Mouse (Mus musculus) liver, embryonic 12.5 days (tissue): ENCODE measurements around the gene Pex26. TPM values are rescaled to one million over a fixed set of nuclear protein-coding genes. Genes with fewer than 3 reads are reported as not detected.
A peak's percentile ranks its signal among the peaks of the same experiment; 100 is the strongest.

ENCODE experiments used
- ATAC-seq: fragments of 200-750 bp; cut with Nextera tagmentation; 2 replicates; pipeline ENCODE4 v1.8.0; 2017; ENCODE audit warnings: moderate number of reproducible peaks, mild to moderate bottlenecking, moderate library complexity
- H3K27ac ChIP-seq: fragments of 300-500 bp; sonication (generic); 2 replicates; pipeline ENCODE4 v1.5.1; 2016; ENCODE audit warnings: mild to moderate bottlenecking
- H3K27me3 ChIP-seq: fragments of 300-500 bp; sonication (generic); replicated peaks from 2 replicates; pipeline ENCODE4 v1.6.1; 2016; ENCODE audit warnings: mild to moderate bottlenecking, moderate library complexity
- H3K36me3 ChIP-seq: fragments of 300-500 bp; sonication (generic); 2 replicates; pipeline ENCODE4 v1.6.1; 2016; ENCODE audit warnings: mild to moderate bottlenecking, moderate library complexity
- H3K4me1 ChIP-seq: fragments of 300-500 bp; sonication (generic); 2 replicates; pipeline ENCODE4 v1.6.1; 2016
- H3K4me2 ChIP-seq: fragments of 300-500 bp; sonication (generic); 2 replicates; pipeline ENCODE4 v1.6.1; 2016; ENCODE audit warnings: mild to moderate bottlenecking, moderate library complexity
- H3K4me3 ChIP-seq: fragments of 300-500 bp; sonication (generic); 2 replicates; pipeline ENCODE4 v1.5.1; 2016; ENCODE audit warnings: mild to moderate bottlenecking, moderate library complexity
- H3K9ac ChIP-seq: fragments of 300-500 bp; sonication (generic); 2 replicates; pipeline ENCODE4 v1.6.1; 2016; ENCODE audit warnings: mild to moderate bottlenecking, moderate library complexity
- H3K9me3 ChIP-seq: fragments of 300-500 bp; sonication (generic); replicated peaks from 2 replicates; pipeline ENCODE4 v1.6.1; 2016; ENCODE audit warnings: mild to moderate bottlenecking, moderate library complexity
- WGBS: fragments of 180-500 bp; shearing (Covaris S2); methylation state at CpG from one replicate; pipeline ENCODE4 v1.1.7; 2016; ENCODE audit not compliant: insufficient replicate concordance; 5-methylcytosine and 5-hydroxymethylcytosine counted together
- polyA plus RNA-seq: library from polyadenylated mRNA; unstranded; fragments of >200 nt; fragmentation: Nextera tagmentation; extraction: Ambion mirVana; gene quantifications from 2 replicates; pipeline ENCODE4 v1.2.1, GENCODE M21; 2016

The Pex26 gene
- polyA plus RNA-seq, 1 experiment from 2014 or later: 5.3 TPM

DNA sequence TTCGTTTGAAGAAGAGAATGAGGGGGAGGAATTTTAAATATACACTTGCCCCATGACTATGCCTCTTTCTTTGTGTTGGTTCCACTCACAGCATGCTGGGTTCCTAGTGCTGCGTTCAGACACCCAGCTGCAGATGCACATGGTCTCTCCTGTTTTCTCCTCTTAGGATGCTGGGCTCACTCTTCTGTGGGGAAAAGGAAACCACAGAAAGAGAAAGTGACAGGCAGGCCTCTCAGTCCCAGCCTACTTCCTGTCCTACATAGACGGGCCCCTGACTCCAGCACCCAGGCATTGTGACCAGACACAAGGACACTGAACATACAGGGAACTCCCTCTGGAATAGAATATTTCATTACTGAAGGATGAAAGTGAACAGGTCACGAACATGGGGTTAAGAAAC, 42.6 kb downstream of the Pex26 start:
- H3K4me1 ChIP-seq: peaks cover 34% of the 10 kb centered on the region
- H3K4me2 ChIP-seq: no peak overlapping the region
- H3K36me3 ChIP-seq: no peaks in the 10 kb centered on the region; the same call in 1 of the 2 replicates
- H3K27me3 ChIP-seq: no peaks in the 10 kb centered on the region
- H3K9me3 ChIP-seq: no peaks in the 10 kb centered on the region
- no peak overlapping the region for H3K4me3 ChIP-seq
- WGBS: 26% methylated on average over 4 of the region's 4 CpGs
- ATAC-seq: peak; percentile 40; the same call in 1 of the 2 replicates
- no peak overlapping the region for H3K9ac ChIP-seq
- peak overlapping the region; percentile 50; the same call in 1 of the 2 replicates for H3K27ac ChIP-seq

DNA sequence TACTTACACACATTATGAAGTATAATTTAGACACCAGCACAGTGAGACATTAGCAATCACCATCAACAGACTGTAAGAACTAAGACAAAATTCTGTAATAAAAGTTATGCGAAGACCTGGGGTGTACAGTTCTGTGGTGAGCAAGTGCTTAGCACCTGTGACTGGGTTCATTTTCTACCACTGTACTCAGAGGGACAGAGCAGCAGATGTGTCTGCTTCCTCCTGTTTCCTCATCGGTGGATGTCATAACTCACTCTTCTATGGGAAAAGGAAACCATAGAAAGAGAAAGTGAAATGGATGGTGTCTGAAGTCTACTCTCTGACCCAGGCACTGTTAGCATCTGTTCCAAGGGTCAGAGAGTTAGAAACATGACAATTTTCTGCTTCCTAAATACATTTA, 43.3 kb downstream of the Pex26 start:
- H3K27me3 ChIP-seq: no peaks in the 10 kb centered on the region
- no peak for ATAC-seq
- H3K9ac ChIP-seq: no peak overlapping the region
- peaks cover 34% of the 10 kb centered on the region for H3K4me1 ChIP-seq
- no peak overlapping the region for H3K4me2 ChIP-seq
- WGBS: 51% methylated on average over 2 of the region's 2 CpGs
- H3K27ac ChIP-seq: no peak overlapping the region
- H3K4me3 ChIP-seq: no peak overlapping the region
- H3K9me3 ChIP-seq: no peaks in the 10 kb centered on the region
- H3K36me3 ChIP-seq: no peaks in the 10 kb centered on the region; the same call in 1 of the 2 replicates

- Histone ChIP-seq H3K27me3 (no peaks in the 10 kb centered on the region), H3K36me3 (no peaks in the 10 kb centered on the region), H3K4me3 (no peak overlapping the region), H3K9me3 (no peaks in the 10 kb centered on the region), H3K27ac (no peak overlapping the region), H3K9ac (no peak overlapping the region), H3K4me2 (no peak overlapping the region), H3K4me1 (peaks cover 34% of the 10 kb centered on the region)
- no peak for ATAC-seq
- 62% methylated on average over 8 of the region's 8 CpGs for WGBS
Observed at GRCm38 (mm10) chr6:121228421-121228820, 45.0 kb downstream of the Pex26 start.

- no peak overlapping the region for H3K9ac ChIP-seq
- 41% methylated on average over 1 of the region's 1 CpGs for WGBS
- no peak for ATAC-seq
- H3K27ac ChIP-seq: no peak overlapping the region
- H3K4me2 ChIP-seq: no peak overlapping the region
- H3K27me3 ChIP-seq: no peaks in the 10 kb centered on the region
- H3K9me3 ChIP-seq: no peaks in the 10 kb centered on the region
- H3K4me3 ChIP-seq: no peak overlapping the region
- no peaks in the 10 kb centered on the region for H3K36me3 ChIP-seq
- no peaks in the 10 kb centered on the region for H3K4me1 ChIP-seq
Observed at GRCm38 (mm10) chr6:121232652-121233051, 49.2 kb downstream of the Pex26 start.

DNA sequence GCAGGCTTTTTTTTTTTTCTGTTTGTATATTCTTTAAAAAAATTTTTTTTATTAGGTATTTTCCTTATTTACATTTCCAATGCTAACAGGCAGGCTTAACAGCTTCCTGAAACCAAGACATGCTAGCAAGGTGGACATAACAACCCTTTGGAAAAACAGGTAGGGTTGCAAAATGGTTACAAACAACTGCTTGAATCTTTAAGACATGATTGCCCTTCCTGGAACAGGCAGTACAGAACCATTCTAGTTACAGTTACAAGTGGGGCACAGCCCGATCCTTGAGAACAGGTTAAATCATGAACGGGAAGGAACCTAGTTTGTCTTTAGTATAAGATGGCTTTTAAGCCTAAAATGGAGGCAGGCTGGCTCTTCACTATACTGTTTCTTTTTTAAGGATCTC, 52.9 kb downstream of the Pex26 start:
- ATAC-seq: no peak
- H3K9ac ChIP-seq: no peak overlapping the region
- WGBS: 62% methylated on average over 2 of the region's 2 CpGs

DNA sequence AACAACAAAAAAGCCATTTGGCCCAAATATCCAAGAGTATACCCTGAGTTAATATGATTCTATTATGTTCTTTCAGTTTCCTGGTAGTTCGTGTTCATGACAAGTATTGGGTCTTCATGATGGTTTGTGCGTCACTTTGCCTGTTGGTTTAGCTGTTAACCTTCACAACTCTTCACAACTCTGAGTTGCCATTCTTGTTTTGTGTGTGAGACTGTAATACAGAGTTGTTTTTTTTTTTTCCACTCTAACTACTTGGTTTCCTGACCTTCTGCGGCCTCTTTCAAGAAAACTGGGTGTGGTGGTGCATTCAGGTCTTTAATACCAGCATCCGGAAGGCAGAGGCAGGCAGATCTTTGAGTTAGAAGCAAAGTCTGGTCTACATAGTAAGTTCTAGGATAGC, 54.7 kb downstream of the Pex26 start:
- Histone ChIP-seq H3K27me3 (0 out of 2 replicates have a peak, but pooled peaks cover 5% of the 10 kb centered on the region), H3K4me1 (peaks cover 9% of the 10 kb centered on the region), H3K4me3 (no peak overlapping the region), H3K9me3 (no peaks in the 10 kb centered on the region), H3K9ac (no peak overlapping the region), H3K36me3 (no peaks in the 10 kb centered on the region), H3K4me2 (no peak overlapping the region), H3K27ac (no peak overlapping the region)
- WGBS: 77% methylated on average over 4 of the region's 4 CpGs
- ATAC-seq: no peak

More for the DNA sequence above, 52.9 kb downstream of the Pex26 start:
- Histone ChIP-seq H3K27me3 (no peaks in the 10 kb centered on the region), H3K4me1 (peaks cover 3% of the 10 kb centered on the region; the same call in 1 of the 2 replicates), H3K4me2 (no peak overlapping the region), H3K27ac (no peak overlapping the region), H3K9me3 (no peaks in the 10 kb centered on the region), H3K36me3 (no peaks in the 10 kb centered on the region), H3K4me3 (no peak overlapping the region)

DNA sequence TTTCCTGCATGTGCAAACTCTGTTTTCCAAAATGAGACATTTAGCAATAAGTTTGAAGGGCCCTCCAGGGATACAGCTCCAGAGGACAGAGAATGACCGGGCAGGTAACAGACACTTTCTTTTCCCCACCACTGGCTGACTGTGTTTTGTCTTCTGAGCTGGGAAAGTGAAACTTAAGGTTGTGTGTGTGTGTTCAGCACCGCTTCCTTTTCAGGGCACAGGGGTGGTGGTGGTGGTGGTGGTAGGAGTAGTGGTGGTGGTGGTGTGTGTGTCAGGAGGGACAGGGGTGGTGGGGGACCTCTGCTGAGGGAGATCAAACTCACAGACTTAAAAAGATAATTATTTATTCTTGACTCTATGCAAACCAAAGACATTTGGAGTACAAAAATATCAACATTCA, 58.3 kb downstream of the Pex26 start:
- H3K9me3 ChIP-seq: no peaks in the 10 kb centered on the region
- H3K27me3 ChIP-seq: 0 out of 2 replicates have a peak, but pooled peaks cover 12% of the 10 kb centered on the region
- H3K4me2 ChIP-seq: no peak overlapping the region
- H3K36me3 ChIP-seq: no peaks in the 10 kb centered on the region
- H3K4me1 ChIP-seq: peaks cover 32% of the 10 kb centered on the region
- WGBS: 66% methylated on average over 2 of the region's 2 CpGs
- H3K4me3 ChIP-seq: no peak overlapping the region
- no peak for ATAC-seq
- H3K27ac ChIP-seq: no peak overlapping the region
- no peak overlapping the region for H3K9ac ChIP-seq

GRCm38 (mm10) chr6:121243161-121243560, 59.7 kb downstream of the Pex26 start:
- Histone ChIP-seq H3K4me2 (0 out of 2 replicates have a peak overlapping the region, but pooled peaks have one; percentile 19), H3K4me3 (no peak overlapping the region), H3K36me3 (no peaks in the 10 kb centered on the region), H3K9me3 (no peaks in the 10 kb centered on the region), H3K9ac (no peak overlapping the region), H3K4me1 (peaks cover 42% of the 10 kb centered on the region), H3K27me3 (peaks cover 24% of the 10 kb centered on the region; the same call in 1 of the 2 replicates), H3K27ac (no peak overlapping the region)
- ATAC-seq: no peak
- 43% methylated on average over 10 of the region's 10 CpGs for WGBS

DNA sequence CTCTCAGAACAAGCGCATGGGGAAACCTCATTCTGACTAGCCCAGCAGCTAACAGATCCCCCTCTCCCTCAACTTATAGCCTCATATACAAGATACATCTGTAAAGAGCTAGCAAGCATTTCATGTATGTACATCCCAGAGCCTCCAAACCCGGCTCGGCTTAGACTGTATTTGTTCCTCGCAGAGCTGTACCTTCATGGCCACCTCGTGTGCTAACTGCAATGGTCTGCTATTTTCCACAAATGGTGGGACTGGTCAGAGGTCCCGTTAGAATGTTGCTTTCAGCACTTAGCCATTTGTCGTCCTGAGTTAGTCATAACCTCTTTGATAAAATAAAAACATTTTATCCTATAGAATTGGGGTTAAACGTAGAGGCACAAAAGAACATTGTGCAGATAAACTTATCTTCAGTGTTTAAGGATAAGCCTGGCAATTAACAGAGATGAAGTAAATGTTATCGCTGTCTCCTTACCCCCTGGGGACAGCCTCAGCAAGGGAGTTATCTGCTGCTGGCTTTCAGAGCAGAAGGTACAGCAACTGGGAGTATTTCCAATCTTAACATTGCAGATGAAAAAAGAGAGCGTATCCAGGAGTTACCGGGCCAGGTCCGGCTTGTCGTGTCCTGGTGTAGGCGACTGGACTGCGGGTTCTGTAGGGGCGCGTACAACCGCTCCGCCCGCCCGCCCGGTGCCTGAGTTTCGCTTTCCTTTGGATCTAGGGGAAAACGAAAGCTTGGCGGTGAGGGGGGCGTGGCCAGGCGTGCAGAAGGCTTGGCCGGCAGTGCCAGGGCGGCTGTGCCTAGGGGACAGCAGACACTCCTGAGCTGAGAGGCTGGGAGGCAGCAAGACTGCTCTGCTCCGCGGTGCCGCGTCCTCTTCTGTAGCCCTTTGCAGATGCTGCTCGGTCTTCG, 61.9 kb downstream of the Pex26 start, which contains the start of gene Usp18:
Usp18 (plus strand) TSS at position 780 of the 910 bp plus-strand sequence.
- peaks cover 51% of the 10 kb centered on the region for H3K4me1 ChIP-seq
- peak within 1 kb of the TSS; percentile 71 for H3K4me3 ChIP-seq
- peak within 1 kb of the TSS; percentile 84 for H3K4me2 ChIP-seq
- whole genome bisulfite sequencing: 4% methylated on average over 35 of the region's 35 CpGs
- peak within 1 kb of the TSS; percentile 74 for H3K9ac ChIP-seq
- peaks cover 24% of the 10 kb centered on the region; the same call in 1 of the 2 replicates for H3K27me3 ChIP-seq
- no peaks in the 10 kb centered on the region for H3K9me3 ChIP-seq
- H3K36me3 ChIP-seq: no peaks in the 10 kb centered on the region
- peak; percentile 88 for ATAC-seq
- H3K27ac ChIP-seq: peak within 1 kb of the TSS; percentile 78

GRCm38 (mm10) chr6:121246037-121246361, 62.5 kb downstream of the Pex26 start:
- H3K9me3 ChIP-seq: no peaks in the 10 kb centered on the region
- peak overlapping the region; percentile 74 for H3K9ac ChIP-seq
- H3K4me2 ChIP-seq: peak overlapping the region; percentile 84
- peaks cover 51% of the 10 kb centered on the region for H3K4me1 ChIP-seq
- peaks cover 24% of the 10 kb centered on the region; the same call in 1 of the 2 replicates for H3K27me3 ChIP-seq
- peak overlapping the region; percentile 78 for H3K27ac ChIP-seq
- H3K4me3 ChIP-seq: peak overlapping the region; percentile 71
- ATAC-seq: no peak
- WGBS: 12% methylated on average over 4 of the region's 4 CpGs
- H3K36me3 ChIP-seq: no peaks in the 10 kb centered on the region
